Mouse (Mus musculus) midbrain, embryonic 12.5 days (tissue): ENCODE measurements around the gene Twistnb. TPM values are rescaled to one million over a fixed set of nuclear protein-coding genes. Genes with fewer than 3 reads are reported as not detected.

Experiments
- ATAC-seq: fragments of 200-750 bp; cut with Nextera tagmentation; 2 replicates; pipeline ENCODE4 v1.8.0; 2017; ENCODE audit warnings: low read depth, moderate TSS enrichment, moderate library complexity; ENCODE audit not compliant: low FRiP score
- H3K27ac ChIP-seq: fragments of 300-500 bp; sonication (generic); replicated peaks from 2 replicates; pipeline ENCODE4 v1.5.1; 2016; ENCODE audit warnings: mild to moderate bottlenecking
- H3K27me3 ChIP-seq: fragments of 300-500 bp; sonication (generic); 2 replicates; pipeline ENCODE4 v1.6.1; 2016; ENCODE audit warnings: mild to moderate bottlenecking
- H3K36me3 ChIP-seq: fragments of 300-500 bp; sonication (generic); 2 replicates; pipeline ENCODE4 v1.6.1; 2016
- H3K4me1 ChIP-seq: fragments of 300-500 bp; sonication (generic); 2 replicates; pipeline ENCODE4 v1.6.1; 2016
- H3K4me2 ChIP-seq: fragments of 300-500 bp; sonication (generic); replicated peaks from 2 replicates; pipeline ENCODE4 v1.6.1; 2016; ENCODE audit warnings: mild to moderate bottlenecking, moderate library complexity
- H3K4me3 ChIP-seq: fragments of 300-500 bp; sonication (generic); 2 replicates; pipeline ENCODE4 v1.5.1; 2016; ENCODE audit warnings: mild to moderate bottlenecking
- H3K9ac ChIP-seq: fragments of 300-500 bp; sonication (generic); replicated peaks from 2 replicates; pipeline ENCODE4 v1.6.1; 2016; ENCODE audit warnings: mild to moderate bottlenecking, moderate library complexity
- H3K9me3 ChIP-seq: fragments of 300-500 bp; sonication (generic); 2 replicates; pipeline ENCODE4 v1.6.1; 2016; ENCODE audit warnings: mild to moderate bottlenecking
- whole genome bisulfite sequencing: fragments of 180-500 bp; shearing (Covaris S2); methylation state at CpG from one replicate; pipeline ENCODE4 v1.1.7; 2016; 5-methylcytosine and 5-hydroxymethylcytosine counted together
- polyA plus RNA-seq: library from polyadenylated mRNA; unstranded; fragments of >200 nt; fragmentation: Nextera tagmentation; extraction: Ambion mirVana; gene quantifications from 2 replicates; pipeline ENCODE4 v1.2.1, GENCODE M21; 2016

Gene Twistnb
- polyA plus RNA-seq, 1 experiment from 2014 or later = 52.2 TPM

DNA sequence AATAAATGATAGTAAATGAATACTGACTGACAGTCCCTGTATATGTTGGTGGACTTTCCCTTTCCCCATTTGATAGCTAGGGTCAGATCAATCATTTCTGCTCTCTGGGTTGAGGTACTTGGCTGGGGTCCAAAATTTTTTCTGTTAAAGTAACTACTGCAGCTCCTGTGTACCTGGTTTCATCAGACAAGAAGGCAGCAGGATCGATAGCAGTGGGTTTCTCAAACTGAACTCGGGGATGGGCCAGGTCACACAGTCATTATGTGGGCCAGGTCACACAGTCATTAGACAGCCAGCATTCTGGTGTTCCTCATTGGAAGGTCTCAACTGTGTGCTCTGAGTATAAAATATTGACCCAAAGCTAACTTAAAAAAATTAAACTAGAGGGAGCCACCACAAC is 1.7 kb upstream of the Twistnb start:
- H3K4me3 ChIP-seq = no peak overlapping the region
- H3K27ac ChIP-seq = no peak overlapping the region
- peaks cover 6% of the 10 kb centered on the region for H3K4me1 ChIP-seq
- H3K9ac ChIP-seq = no peak overlapping the region
- H3K27me3 ChIP-seq = peaks cover 9% of the 10 kb centered on the region; the same call in 1 of the 2 replicates
- H3K4me2 ChIP-seq = no peak overlapping the region
- 77% methylated on average over 2 of the region's 2 CpGs for WGBS
- H3K36me3 ChIP-seq = no peaks in the 10 kb centered on the region
- H3K9me3 ChIP-seq = no peaks in the 10 kb centered on the region
- ATAC-seq = no peak

DNA sequence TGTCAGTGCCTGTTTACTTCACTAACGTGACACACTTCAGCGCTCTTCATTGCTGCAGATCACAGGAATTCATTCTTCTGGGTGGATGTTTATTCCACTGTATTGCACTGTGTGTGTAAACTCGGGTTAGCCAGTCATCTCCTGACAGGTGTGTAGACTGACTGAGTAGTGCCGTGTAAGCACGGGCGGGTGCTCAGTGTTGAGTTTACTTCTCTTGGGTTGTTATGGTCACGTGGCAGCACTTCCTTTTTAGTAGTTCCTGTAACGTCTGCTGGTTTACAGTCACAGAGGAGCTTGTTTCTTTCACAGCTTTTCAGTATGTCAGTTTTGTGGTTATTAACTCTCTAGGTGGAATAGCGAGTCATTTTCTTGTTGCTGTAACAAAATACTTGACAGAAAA is 4.4 kb downstream of the Twistnb start:
- ATAC-seq = no peak
- H3K36me3 ChIP-seq = peaks cover 12% of the 10 kb centered on the region
- WGBS = 90% methylated on average over 9 of the region's 9 CpGs

GRCm38 (mm10) chr12:33434758-33435157 is 5.3 kb downstream of the Twistnb start:
- Histone ChIP-seq H3K36me3 (peaks cover 18% of the 10 kb centered on the region), H3K27me3 (no peaks in the 10 kb centered on the region), H3K4me1 (peaks cover 6% of the 10 kb centered on the region), H3K4me2 (no peak overlapping the region), H3K9me3 (no peaks in the 10 kb centered on the region), H3K9ac (no peak overlapping the region), H3K4me3 (no peak overlapping the region), H3K27ac (no peak overlapping the region)
- 94% methylated on average over 4 of the region's 4 CpGs for WGBS
- no peak for ATAC-seq

More for the DNA sequence above, 4.4 kb downstream of the Twistnb start:
- H3K9me3 ChIP-seq = no peaks in the 10 kb centered on the region
- H3K4me3 ChIP-seq = no peak overlapping the region
- H3K27ac ChIP-seq = no peak overlapping the region
- H3K9ac ChIP-seq = no peak overlapping the region
- H3K27me3 ChIP-seq = no peaks in the 10 kb centered on the region
- H3K4me2 ChIP-seq = no peak overlapping the region
- H3K4me1 ChIP-seq = peaks cover 6% of the 10 kb centered on the region

DNA sequence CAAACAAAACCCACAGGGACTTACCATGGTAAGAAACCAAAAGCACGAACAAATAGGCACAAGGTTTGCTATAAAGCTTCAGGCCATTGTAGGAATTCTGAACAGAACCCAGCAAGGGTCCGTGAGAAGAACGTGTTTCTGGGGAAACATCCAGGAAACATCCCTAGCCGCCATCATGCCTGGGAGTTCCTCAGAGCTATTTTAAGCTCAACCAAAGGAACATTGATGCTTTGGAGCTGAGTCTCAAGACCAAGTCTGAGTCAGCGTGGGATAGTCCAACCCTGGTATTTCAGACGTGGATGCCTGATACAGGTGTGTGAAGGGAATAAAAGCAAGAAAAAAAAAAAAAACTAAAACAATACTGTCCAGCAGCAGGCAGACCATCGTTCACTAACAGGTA is 26.0 kb downstream of the Twistnb start:
- H3K4me2 ChIP-seq = no peak overlapping the region
- H3K4me1 ChIP-seq = no peaks in the 10 kb centered on the region
- no peak overlapping the region for H3K4me3 ChIP-seq
- no peak overlapping the region for H3K9ac ChIP-seq
- no peak overlapping the region for H3K27ac ChIP-seq
- no peaks in the 10 kb centered on the region for H3K36me3 ChIP-seq
- no peaks in the 10 kb centered on the region for H3K27me3 ChIP-seq
- WGBS = 77% methylated on average over 7 of the region's 7 CpGs
- H3K9me3 ChIP-seq = no peaks in the 10 kb centered on the region
- ATAC-seq = no peak

DNA sequence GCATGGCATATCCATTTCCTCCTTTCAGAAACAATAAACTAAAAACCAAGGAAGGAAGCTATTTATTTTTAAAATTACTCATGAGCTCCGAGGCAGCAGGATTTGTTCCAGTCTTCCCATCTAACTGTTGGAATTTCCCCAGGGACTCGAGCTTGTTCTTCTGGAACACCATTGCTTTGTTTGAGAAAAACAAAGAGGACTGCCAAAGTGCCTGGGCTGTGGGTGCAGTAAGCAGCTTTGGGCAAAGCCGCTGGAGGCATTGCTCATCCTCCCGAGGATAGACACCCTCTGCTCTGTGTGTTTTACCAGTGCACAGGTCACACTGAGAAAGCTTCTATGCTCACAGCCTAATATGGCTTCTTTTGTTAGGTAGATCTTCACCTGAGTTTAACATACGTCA is 26.8 kb downstream of the Twistnb start:
- H3K4me1 ChIP-seq = no peaks in the 10 kb centered on the region
- H3K4me2 ChIP-seq = no peak overlapping the region
- WGBS = 24% methylated on average over 5 of the region's 5 CpGs
- H3K36me3 ChIP-seq = no peaks in the 10 kb centered on the region
- no peaks in the 10 kb centered on the region for H3K27me3 ChIP-seq
- ATAC-seq = no peak
- H3K9me3 ChIP-seq = no peaks in the 10 kb centered on the region
- H3K9ac ChIP-seq = no peak overlapping the region
- H3K4me3 ChIP-seq = no peak overlapping the region
- no peak overlapping the region for H3K27ac ChIP-seq

- Histone ChIP-seq H3K27me3 (no peaks in the 10 kb centered on the region), H3K9ac (no peak overlapping the region), H3K27ac (no peak overlapping the region), H3K36me3 (no peaks in the 10 kb centered on the region), H3K9me3 (no peaks in the 10 kb centered on the region), H3K4me1 (no peaks in the 10 kb centered on the region), H3K4me2 (no peak overlapping the region), H3K4me3 (no peak overlapping the region)
- 30% methylated on average over 5 of the region's 5 CpGs for WGBS
- 0 out of 2 replicates have a peak, but pooled peaks have one; percentile 65 for ATAC-seq
Measured at GRCm38 (mm10) chr12:33480975-33481374, 51.5 kb downstream of the Twistnb start.

GRCm38 (mm10) chr12:33482931-33483330 is 53.5 kb downstream of the Twistnb start:
- Histone ChIP-seq H3K4me1 (no peaks in the 10 kb centered on the region), H3K36me3 (no peaks in the 10 kb centered on the region), H3K27ac (no peak overlapping the region), H3K9me3 (no peaks in the 10 kb centered on the region), H3K4me2 (no peak overlapping the region), H3K4me3 (no peak overlapping the region), H3K27me3 (no peaks in the 10 kb centered on the region), H3K9ac (no peak overlapping the region)
- WGBS = 87% methylated on average over 2 of the region's 2 CpGs
- no peak for ATAC-seq

Other genes with a start within 250 kb of the Twistnb start
- gene Efcab10, start 34.8 kb upstream of the Twistnb start, polyA plus RNA-seq = 0.38 and 1.5 TPM in 2 replicates